Mouse (Mus musculus): ENCODE data around the gene Ces5a. TPM values are rescaled to one million over a fixed set of nuclear protein-coding genes. Genes with fewer than 3 reads are reported as not detected.

Gene Ces5a
- total RNA-seq, 2 experiments from 2014 or later: 0.45 TPM; not detected in 1

Other genes with a start within 250 kb of the Ces5a start
- 1 to 10 TPM; 4.0 to 8.0 TPM for gene Ces1g, start 198.5 kb downstream of the Ces5a start, total RNA-seq (2021)
- gene Ces1h, start 156.1 kb downstream of the Ces5a start, total RNA-seq (2021): not detected